Comparison of ENCODE assay signal across 11 mouse cellular contexts in genomic region chr2:179615906-179616305, GRCm38 (mm10).
DNase-seq lines count a peak whose midpoint lies in the region; ATAC-seq and TF ChIP-seq lines count a peak whose summit lies in the region.
"Had no signal": no experiment of that assay in that cellular context is flagged by ENCODE, and none has a peak within 500 bp of the region (broad histone marks: within the 10 kb centered on the region; RNA-seq: fewer than 3 reads in every experiment).

No protein-coding gene starts in this region.

- H3K4me3 ChIP-seq in gastrocnemius, adult 2 months, result no peak overlapping the region
- no peak overlapping the region for H3K4me3 ChIP-seq in lung, adult 2 months (replicated peaks; ENCODE audit: extremely low read depth, low read depth, low read length)
- H3K4me3 ChIP-seq: heart, adult 2 months; liver, embryonic 13.5 days had no signal

- TF ChIP-seq POLR2A in lung, adult 2 months (IDR thresholded peaks at IDR 0.05; ENCODE audit: borderline replicate concordance, extremely low read depth, low read depth, low read length), result no peak

- intact Hi-C loops in gastrocnemius, postnatal 14 days (cut with DNase I; ENCODE audit: low total_unique reads), result no loop called here
- intact Hi-C loops in gastrocnemius, adult 2 months (cut with DNase I), result no loop called here

- 50% methylated on average over 5 of the region's 5 CpGs for whole genome bisulfite sequencing in lung, adult 2 months

- no peak for TF ChIP-seq CTCF in gastrocnemius, adult 2 months (IDR thresholded peaks at IDR 0.05)
- no peak for TF ChIP-seq CTCF in lung, adult 2 months (IDR thresholded peaks at IDR 0.05; ENCODE audit: insufficient read depth, low read length)

- no peak overlapping the region for H3K27ac ChIP-seq in gastrocnemius, adult 2 months
- H3K27ac ChIP-seq: heart, adult 2 months; liver, embryonic 13.5 days had no signal

- H3K4me1 ChIP-seq in lung, adult 2 months (ENCODE audit: control insufficient read depth, insufficient read depth, low read length), result no peaks in the 10 kb centered on the region
- H3K4me1 ChIP-seq: liver, embryonic 13.5 days had no signal

- DNase-seq in gastrocnemius, postnatal 14 days, result peak; percentile 10
- DNase-seq in gastrocnemius, adult 2 months, result no peak
- DNase-seq in lung, postnatal 10 days, result peak; percentile 28
- no peak for DNase-seq in lung, adult 2 months
- peak; percentile 71 for DNase-seq in NIH3T3 (ENCODE audit: low read depth)
- peak; percentile 76 for DNase-seq in forelimb bud, embryonic 11.5 days (ENCODE audit: low read depth, low spot score)
- no peak for DNase-seq in T-cell, adult 2 months (ENCODE audit: low spot score)
- DNase-seq: heart, adult 2 months; liver, embryonic 13.5 days; right cerebral cortex, postnatal 4 days had no signal

- no peak for ATAC-seq in megakaryocyte progenitor cell, adult 5-6 weeks (replicated peaks; ENCODE audit: poor library complexity)

Comparison
In these comparisons a context has a peak if more than half of its experiments do, and no peak if none do; other contexts are left out.
1. DNase-seq: peak in gastrocnemius, postnatal 14 days (single experiment), lung, postnatal 10 days (single experiment), NIH3T3 (single experiment) and forelimb bud, embryonic 11.5 days (single experiment); none in gastrocnemius, adult 2 months (single experiment), lung, adult 2 months (single experiment) and T-cell, adult 2 months (single experiment).